ENCODE assay signal across 8 mouse cellular contexts in the genomic region with DNA sequence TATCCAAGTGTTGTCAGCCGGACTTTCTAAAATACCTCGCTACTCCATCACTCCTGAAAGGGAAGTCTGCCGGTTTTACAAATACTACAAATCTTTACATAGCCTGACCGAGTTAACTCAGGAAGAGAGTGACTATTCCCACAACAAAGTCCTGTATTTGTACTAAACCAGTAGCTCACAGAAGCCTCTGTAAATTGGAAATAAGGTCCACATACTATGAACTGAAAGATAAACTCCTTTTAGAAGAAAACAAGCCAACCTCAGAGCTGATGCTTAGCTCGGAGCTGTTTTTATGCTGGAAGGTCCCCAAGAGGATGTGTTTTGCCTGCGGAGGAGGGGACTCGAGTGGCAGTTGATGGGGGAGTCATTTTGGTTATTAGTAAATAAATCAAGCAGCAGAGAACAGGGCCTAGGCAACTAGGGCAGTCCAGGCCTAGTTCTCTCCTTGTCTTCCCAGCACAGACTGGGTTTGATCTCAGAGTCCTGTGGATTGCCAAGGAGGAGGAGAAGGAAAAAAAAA. TPM values are rescaled to one million over a fixed set of nuclear protein-coding genes. Genes with fewer than 3 reads are reported as not detected.
DNase-seq lines count a peak whose midpoint lies in the region; ATAC-seq and TF ChIP-seq lines count a peak whose summit lies in the region.

No protein-coding gene starts in this region.

- H3K4me3 ChIP-seq in kidney, adult 2 months (ENCODE audit: insufficient read depth, low read depth, low read length) = no peak overlapping the region
- H3K4me3 ChIP-seq in embryonic fibroblast, embryonic 13.5 days (ENCODE audit: insufficient read depth, low read length) = peak overlapping the region; percentile 79; the same call in 1 of the 2 replicates
- peak overlapping the region; percentile 98 for H3K4me3 ChIP-seq in hindbrain, embryonic 15.5 days
- peak overlapping the region; percentile 96 for H3K4me3 ChIP-seq in liver, embryonic 11.5 days (ENCODE audit: low read depth, low read length)

- 15% methylated on average over 7 of the region's 7 CpGs for WGBS in kidney, adult 2 months
- WGBS in hindbrain, embryonic 15.5 days = 7% methylated on average over 7 of the region's 7 CpGs
- 34% methylated on average over 7 of the region's 7 CpGs for WGBS in liver, embryonic 11.5 days

- TF ChIP-seq POLR2A in kidney, adult 2 months (IDR thresholded peaks at IDR 0.05; ENCODE audit: low read depth, low read length) = no peak
- TF ChIP-seq POLR2A in embryonic fibroblast, embryonic 13.5 days (IDR thresholded peaks at IDR 0.05; ENCODE audit: low read depth, low read length) = no peak

- no peak for ATAC-seq in hindbrain, embryonic 15.5 days (ENCODE audit: low FRiP score, low read depth)
- no peak for ATAC-seq in liver, embryonic 11.5 days (replicated peaks; ENCODE audit: low FRiP score)

- TF ChIP-seq CTCF in kidney, adult 2 months (conservative IDR thresholded peaks at IDR 0.05; ENCODE audit: insufficient read depth, insufficient read length, low read depth, low read length) = no peak
- no peak for TF ChIP-seq CTCF in embryonic fibroblast, embryonic 13.5 days (IDR thresholded peaks at IDR 0.05; ENCODE audit: borderline replicate concordance, insufficient read depth, low read length)

- H3K4me1 ChIP-seq in kidney, adult 2 months (ENCODE audit: control insufficient read depth, insufficient read depth, low read length) = peaks cover 12% of the 10 kb centered on the region
- peaks cover 2% of the 10 kb centered on the region; the same call in 1 of the 2 replicates for H3K4me1 ChIP-seq in embryonic fibroblast, embryonic 13.5 days (ENCODE audit: control insufficient read depth, insufficient read depth, low read length)
- H3K4me1 ChIP-seq in hindbrain, embryonic 15.5 days (replicated peaks) = peaks cover 28% of the 10 kb centered on the region
- H3K4me1 ChIP-seq in liver, embryonic 11.5 days (replicated peaks; ENCODE audit: control insufficient read depth, insufficient read depth, low read length) = peaks cover 21% of the 10 kb centered on the region

- H3K36me3 ChIP-seq in kidney, adult 2 months (ENCODE audit: control insufficient read depth, insufficient read depth, low read length) = no peaks in the 10 kb centered on the region
- no peaks in the 10 kb centered on the region for H3K36me3 ChIP-seq in hindbrain, embryonic 15.5 days
- H3K36me3 ChIP-seq in liver, embryonic 11.5 days (ENCODE audit: control insufficient read depth, insufficient read depth, low read length) = no peaks in the 10 kb centered on the region

- peak overlapping the region; percentile 95 for H3K27ac ChIP-seq in kidney, adult 2 months (ENCODE audit: insufficient read depth, low read depth, low read length)
- H3K27ac ChIP-seq in embryonic fibroblast, embryonic 13.5 days (ENCODE audit: insufficient read depth, low read length) = no peak overlapping the region
- peak overlapping the region; percentile 91 for H3K27ac ChIP-seq in hindbrain, embryonic 15.5 days (replicated peaks)
- peak overlapping the region; percentile 94; the same call in 1 of the 2 replicates for H3K27ac ChIP-seq in liver, embryonic 11.5 days (ENCODE audit: low read depth, low read length)

- H3K9me3 ChIP-seq in hindbrain, embryonic 15.5 days = no peaks in the 10 kb centered on the region
- H3K9me3 ChIP-seq in liver, embryonic 11.5 days (ENCODE audit: control insufficient read depth, low read length) = no peaks in the 10 kb centered on the region

- H3K9ac ChIP-seq in hindbrain, embryonic 15.5 days = peak overlapping the region; percentile 99
- peak overlapping the region; percentile 26; the same call in 1 of the 2 replicates for H3K9ac ChIP-seq in liver, embryonic 11.5 days (ENCODE audit: low read depth, low read length)

- no peaks in the 10 kb centered on the region for H3K27me3 ChIP-seq in kidney, adult 2 months (replicated peaks; ENCODE audit: control insufficient read depth, insufficient read depth, low read length)
- H3K27me3 ChIP-seq in hindbrain, embryonic 15.5 days = no peaks in the 10 kb centered on the region
- H3K27me3 ChIP-seq in liver, embryonic 11.5 days (replicated peaks; ENCODE audit: control insufficient read depth, insufficient read depth, low read length) = no peaks in the 10 kb centered on the region

- no peak for DNase-seq in kidney, adult 2 months
- no peak for DNase-seq in kidney, adult 8-10 months
- peak; percentile 13 for DNase-seq in NIH3T3 (ENCODE audit: low read depth)
- DNase-seq in liver, embryonic 11.5 days (ENCODE audit: low spot score) = peak; percentile 45
- DNase-seq in neural tube, embryonic 10.5 days (ENCODE audit: extremely low spot score, low spot score) = peak; percentile 23
- no peak for DNase-seq in urinary bladder, postnatal 25 days (ENCODE audit: low spot score)

- H3K4me2 ChIP-seq in hindbrain, embryonic 15.5 days = peak overlapping the region; percentile 86
- H3K4me2 ChIP-seq in liver, embryonic 11.5 days = peak overlapping the region; percentile 99

RNA-seq across cellular contexts. Expression of a gene that starts 1.8 kb away (rescaled TPM):
- 10.8 and 11.8 TPM in 2 replicates for polyA plus RNA-seq in kidney, adult 2 months (2012; rRNA removed)
- 4.6 and 6.3 TPM in 2 replicates for polyA plus RNA-seq in embryonic fibroblast, embryonic 13.5 days (2011; ENCODE audit: insufficient read length, low read depth, missing spikeins)
- 16.6 and 17.3 TPM in 2 replicates for polyA plus RNA-seq in hindbrain, embryonic 15.5 days (2015; fragmentation: Nextera tagmentation; extraction: Ambion mirVana)
- polyA plus RNA-seq in liver, embryonic 11.5 days (2014; fragmentation: Nextera tagmentation; extraction: Ambion mirVana) = 15.5 and 16.5 TPM in 2 replicates

Comparison
In these comparisons a context has a peak if more than half of its experiments do, and no peak if none do; other contexts are left out.
1. DNase-seq: peak in NIH3T3 (single experiment), liver, embryonic 11.5 days (single experiment) and neural tube, embryonic 10.5 days (single experiment); none in kidney, adult 2 months (single experiment), kidney, adult 8-10 months (0 of 2) and urinary bladder, postnatal 25 days (single experiment).